Mouse (Mus musculus) E14TG2a.4 (cell line): ENCODE data around the gene Il4.

Source experiments
- CTCF ChIP-seq: conservative IDR thresholded peaks from 2 replicates; pipeline ENCODE4 v1.5.1; 2014; ENCODE audit warnings: low read length
- POU5F1 ChIP-seq: IDR thresholded peaks from 2 replicates; pipeline ENCODE4 v1.6.1; 2014; ENCODE audit warnings: low read length, borderline replicate concordance

- no peak for TF ChIP-seq CTCF
- no peak for TF ChIP-seq POU5F1
These were observed 18.8 kb upstream of the Il4 start for GRCm38 (mm10) chr11:53637046-53637802.
